Mouse (Mus musculus) liver, embryonic 15.5 days (tissue): ENCODE data around the gene Rsph1. TPM values are rescaled to one million over a fixed set of nuclear protein-coding genes. Genes with fewer than 3 reads are reported as not detected.

Experiments
- polyA plus RNA-seq: library from polyadenylated mRNA; unstranded; fragments of >200 nt; fragmentation: Nextera tagmentation; extraction: Ambion mirVana; gene quantifications from 2 replicates; pipeline ENCODE4 v1.2.1, GENCODE M21; 2015

Gene Rsph1
- polyA plus RNA-seq, 1 experiment from 2014 or later: 0.25 TPM

Other genes starting within 250 kb of the Rsph1 start
- 9.3 and 10.2 TPM in 2 replicates for gene Abcg1, start 219.7 kb downstream of the Rsph1 start, polyA plus RNA-seq
- 74.3 and 97.3 TPM in 2 replicates for gene Tff3, start 147.7 kb downstream of the Rsph1 start, polyA plus RNA-seq
- gene Tff2, start 133.1 kb downstream of the Rsph1 start, polyA plus RNA-seq: not detected in 2 replicates
- not detected in 2 replicates for gene Tff1, start 112.1 kb downstream of the Rsph1 start, polyA plus RNA-seq
- gene Tmprss3, start 78.4 kb downstream of the Rsph1 start, polyA plus RNA-seq: 0.29 and 0.46 TPM in 2 replicates
- 10.2 and 10.6 TPM in 2 replicates for gene Ubash3a, start 69.5 kb downstream of the Rsph1 start, polyA plus RNA-seq
- 2.9 and 3.1 TPM in 2 replicates for gene Slc37a1, start 9.4 kb upstream of the Rsph1 start, polyA plus RNA-seq
- gene Pde9a, start 108.8 kb upstream of the Rsph1 start, polyA plus RNA-seq: 3.2 TPM in 2 replicates
- 21.4 and 23.8 TPM in 2 replicates for gene Wdr4, start 242.6 kb upstream of the Rsph1 start, polyA plus RNA-seq
- 160 TPM in 2 replicates for gene Ndufv3, start 242.7 kb upstream of the Rsph1 start, polyA plus RNA-seq